Comparison of ENCODE assay signal across 29 mouse cellular contexts in genomic region chr16:28408294-28408693, GRCm38 (mm10).
DNase-seq lines count a peak whose midpoint lies in the region; ATAC-seq and TF ChIP-seq lines count a peak whose summit lies in the region.
"Had no signal": no experiment of that assay in that cellular context is flagged by ENCODE, and none has a peak within 500 bp of the region (broad histone marks: within the 10 kb centered on the region; RNA-seq: fewer than 3 reads in every experiment).

No protein-coding gene starts in this region.

- no peak for TF ChIP-seq CTCF in olfactory bulb, adult 2 months (IDR thresholded peaks at IDR 0.05; ENCODE audit: insufficient read depth, low read depth, low read length)

- no peaks in the 10 kb centered on the region for H3K9me3 ChIP-seq in hindbrain, embryonic 15.5 days
- H3K9me3 ChIP-seq in hindbrain, embryonic 13.5 days, result no peaks in the 10 kb centered on the region
- no peaks in the 10 kb centered on the region for H3K9me3 ChIP-seq in lung, embryonic 16.5 days (ENCODE audit: control insufficient read depth, low read length)
- H3K9me3 ChIP-seq: forebrain, embryonic 13.5 days; heart, embryonic 10.5 days had no signal

- DNase-seq in lung, postnatal 36 days, result no peak
- peak; percentile 41 for DNase-seq in right cerebral cortex, adult 18-20 months
- DNase-seq in right cerebral cortex, postnatal 14 days, result no peak
- DNase-seq: adrenal gland, postnatal 25 days; cerebellum, adult 9-10 months; cerebellum, postnatal 36 days; gastrocnemius, postnatal 25 days; heart, adult 11 months; heart, postnatal 36 days; kidney, adult 18-20 months; kidney, postnatal 36 days; liver; lung, adult 2 months; lung, postnatal 4 days; spleen, adult 18-20 months; thymus, adult 18-20 months; thymus, postnatal 4 days had no signal

- H3K4me1 ChIP-seq in hindbrain, embryonic 15.5 days (replicated peaks), result peaks cover 7% of the 10 kb centered on the region; the same call in 1 of the 2 replicates
- no peaks in the 10 kb centered on the region; the same call in 1 of the 2 replicates for H3K4me1 ChIP-seq in hindbrain, embryonic 13.5 days (replicated peaks)
- H3K4me1 ChIP-seq in lung, embryonic 16.5 days (replicated peaks; ENCODE audit: control insufficient read depth, insufficient read depth, low read length), result no peaks in the 10 kb centered on the region
- peaks cover 10% of the 10 kb centered on the region for H3K4me1 ChIP-seq in olfactory bulb, adult 2 months (ENCODE audit: control insufficient read depth, insufficient read depth, low read length)
- H3K4me1 ChIP-seq: forebrain, embryonic 13.5 days; heart, embryonic 10.5 days; megakaryocyte, embryonic 14.5 days had no signal

- H3K27me3 ChIP-seq in hindbrain, embryonic 15.5 days, result no peaks in the 10 kb centered on the region
- H3K27me3 ChIP-seq in hindbrain, embryonic 13.5 days, result no peaks in the 10 kb centered on the region
- H3K27me3 ChIP-seq in lung, embryonic 16.5 days (ENCODE audit: control insufficient read depth, insufficient read depth, low read depth, low read length), result no peaks in the 10 kb centered on the region
- H3K27me3 ChIP-seq: forebrain, embryonic 13.5 days; megakaryocyte, embryonic 14.5 days had no signal

- H3K4me3 ChIP-seq in hindbrain, embryonic 15.5 days, result no peak overlapping the region
- no peak overlapping the region for H3K4me3 ChIP-seq in hindbrain, embryonic 13.5 days
- H3K4me3 ChIP-seq in lung, embryonic 16.5 days (ENCODE audit: low read length), result no peak overlapping the region
- no peak overlapping the region for H3K4me3 ChIP-seq in olfactory bulb, adult 2 months (ENCODE audit: insufficient read depth, low read depth, low read length)
- H3K4me3 ChIP-seq: forebrain, embryonic 13.5 days; heart, embryonic 10.5 days; layer of hippocampus, adult 2 months; megakaryocyte, embryonic 14.5 days had no signal

- H3K4me2 ChIP-seq in hindbrain, embryonic 15.5 days, result no peak overlapping the region
- H3K4me2 ChIP-seq in hindbrain, embryonic 13.5 days, result no peak overlapping the region
- no peak overlapping the region for H3K4me2 ChIP-seq in lung, embryonic 16.5 days (ENCODE audit: low read depth, low read length)
- H3K4me2 ChIP-seq: forebrain, embryonic 13.5 days; hindbrain, embryonic 14.5 days had no signal

- no peak; the same call in 1 of the 2 replicates for ATAC-seq in hindbrain, embryonic 15.5 days (ENCODE audit: low FRiP score, low read depth)
- no peak for ATAC-seq in hindbrain, embryonic 13.5 days (ENCODE audit: low FRiP score)
- ATAC-seq in lung, embryonic 16.5 days (ENCODE audit: low read depth), result peak; percentile 28; the same call in 1 of the 2 replicates
- ATAC-seq in activated CD4-positive, CD25-positive, alpha-beta regulatory T cell, adult 4 months, result no peak
- ATAC-seq: forebrain, embryonic 13.5 days had no signal

- TF ChIP-seq POLR2A in olfactory bulb, adult 2 months (IDR thresholded peaks at IDR 0.05; ENCODE audit: insufficient read depth, low read depth, low read length), result no peak

- no peak overlapping the region for H3K9ac ChIP-seq in hindbrain, embryonic 15.5 days
- no peak overlapping the region for H3K9ac ChIP-seq in hindbrain, embryonic 13.5 days
- H3K9ac ChIP-seq in lung, embryonic 16.5 days (ENCODE audit: low read length), result no peak overlapping the region
- H3K9ac ChIP-seq: forebrain, embryonic 13.5 days; hindbrain, embryonic 14.5 days; liver, embryonic 14.5 days had no signal

- H3K27ac ChIP-seq in hindbrain, embryonic 15.5 days (replicated peaks), result peak overlapping the region; percentile 18; the same call in 1 of the 2 replicates
- no peak overlapping the region for H3K27ac ChIP-seq in hindbrain, embryonic 13.5 days
- no peak overlapping the region for H3K27ac ChIP-seq in lung, embryonic 16.5 days (ENCODE audit: low read length)
- peak overlapping the region; percentile 82 for H3K27ac ChIP-seq in olfactory bulb, adult 2 months (ENCODE audit: insufficient read depth, low read depth, low read length)
- H3K27ac ChIP-seq: forebrain, embryonic 13.5 days; heart, embryonic 10.5 days; hindbrain, embryonic 14.5 days; layer of hippocampus, adult 2 months; liver, embryonic 14.5 days; stomach, postnatal 0 days had no signal

- H3K36me3 ChIP-seq in hindbrain, embryonic 15.5 days, result no peaks in the 10 kb centered on the region
- H3K36me3 ChIP-seq in hindbrain, embryonic 13.5 days, result no peaks in the 10 kb centered on the region
- H3K36me3 ChIP-seq in lung, embryonic 16.5 days (ENCODE audit: control insufficient read depth, insufficient read depth, low read length), result no peaks in the 10 kb centered on the region
- H3K36me3 ChIP-seq: heart, embryonic 10.5 days had no signal

- 53% methylated on average over 7 of the region's 7 CpGs for WGBS in hindbrain, embryonic 15.5 days
- WGBS in hindbrain, embryonic 13.5 days, result 63% methylated on average over 7 of the region's 7 CpGs
- WGBS in lung, embryonic 16.5 days, result 41% methylated on average over 7 of the region's 7 CpGs
- WGBS in olfactory bulb, adult 2 months, result 36% methylated on average over 7 of the region's 7 CpGs

Comparison
In these comparisons a context has a peak if more than half of its experiments do, and no peak if none do; other contexts are left out.
1. H3K27ac ChIP-seq: peak in hindbrain, embryonic 15.5 days (single experiment) and olfactory bulb, adult 2 months (single experiment); none in hindbrain, embryonic 13.5 days (single experiment) and lung, embryonic 16.5 days (single experiment).